Mouse (Mus musculus) CH12.LX (cell line): ENCODE data around the gene Spata1. TPM values are rescaled to one million over a fixed set of nuclear protein-coding genes. Genes with fewer than 3 reads are reported as not detected.

Experiments
- DNase-seq: peaks from one replicate; pipeline ENCODE4 v3.0.0-alpha.2; 2013; ENCODE audit errors: extremely low read depth
- H3K27ac ChIP-seq: 2 replicates; pipeline ENCODE4 v1.5.1; 2012; ENCODE audit warnings: low read depth, mild to moderate bottlenecking, control low read depth, moderate library complexity; ENCODE audit not compliant: insufficient read depth
- H3K27me3 ChIP-seq: replicated peaks from 2 replicates; pipeline ENCODE3; 2012; ENCODE audit warnings: inconsistent platforms
- H3K36me3 ChIP-seq, 2 experiments: replicated peaks in 1 of 2; 2 replicates each; pipeline versions ENCODE3 to v1.6.1; 2012; ENCODE audit warnings: inconsistent platforms in 1 of 2, low read length in 1 of 2, mild to moderate bottlenecking in 1 of 2, mixed read lengths in 1 of 2, moderate library complexity in 1 of 2; ENCODE audit not compliant: control insufficient read depth in 1 of 2, insufficient read depth in 1 of 2
- H3K4me1 ChIP-seq, 2 experiments: 2 replicates each; pipeline ENCODE4 v1.6.1; 2012; ENCODE audit warnings: inconsistent platforms in 1 of 2, moderate library complexity in 1 of 2; ENCODE audit not compliant: insufficient read depth in 2 of 2, control insufficient read depth in 1 of 2
- H3K4me2 ChIP-seq: 2 replicates; pipeline ENCODE4 v1.6.1; 2012; ENCODE audit warnings: low read depth, mild to moderate bottlenecking, control low read depth; ENCODE audit not compliant: poor library complexity, insufficient read depth, severe bottlenecking
- H3K4me3 ChIP-seq, 3 experiments: fragments of 150-350 bp in 1 of 3; sonication (generic) in 1 of 3; replicated peaks in 1 of 3; 2 replicates each; pipeline versions ENCODE3 to v1.5.1; 2011 to 2012; ENCODE audit warnings: low read depth in 2 of 3, low read length in 2 of 3, mild to moderate bottlenecking in 2 of 3, moderate library complexity in 2 of 3, control low read depth in 1 of 3, improper control_type of control experiment in 1 of 3, inconsistent platforms in 1 of 3, mixed read lengths in 1 of 3; ENCODE audit not compliant: poor library complexity in 1 of 3
- H3K79me2 ChIP-seq: replicated peaks from 2 replicates; pipeline ENCODE4 v1.6.1; 2012; ENCODE audit warnings: mild to moderate bottlenecking, moderate library complexity; ENCODE audit not compliant: control insufficient read depth, poor library complexity, insufficient read depth, severe bottlenecking; ENCODE audit errors: extremely low read depth
- H3K9ac ChIP-seq: 2 replicates; pipeline ENCODE4 v1.6.1; 2012; ENCODE audit warnings: low read depth, mild to moderate bottlenecking, control low read depth, moderate library complexity; ENCODE audit not compliant: insufficient read depth
- H3K9me3 ChIP-seq: replicated peaks from 2 replicates; pipeline ENCODE3; 2012; ENCODE audit warnings: low read length, inconsistent platforms, mixed read lengths
- E2F4 ChIP-seq: IDR thresholded peaks from 2 replicates; pipeline ENCODE4 v1.6.1; 2011; ENCODE audit warnings: low read depth, low read length, improper control_type of control experiment; ENCODE audit not compliant: insufficient replicate concordance
- ELF1 ChIP-seq: IDR thresholded peaks from 2 replicates; pipeline ENCODE4 v1.6.1; 2014; ENCODE audit warnings: low read depth, mild to moderate bottlenecking, inconsistent platforms, low read length, improper control_type of control experiment
- EP300 ChIP-seq: IDR thresholded peaks from 2 replicates; pipeline ENCODE4 v1.6.1; 2011; ENCODE audit warnings: low read length, improper control_type of control experiment
- JUN ChIP-seq: IDR thresholded peaks from 2 replicates; pipeline ENCODE4 v1.6.1; 2011; ENCODE audit warnings: low read depth, mild to moderate bottlenecking, low read length, improper control_type of control experiment, moderate library complexity; ENCODE audit not compliant: insufficient read depth
- JUND ChIP-seq: conservative IDR thresholded peaks from 2 replicates; pipeline ENCODE4 v1.6.1; 2011; ENCODE audit warnings: low read depth, low read length, improper control_type of control experiment
- MAFK ChIP-seq: IDR thresholded peaks from 2 replicates; pipeline ENCODE4 v1.6.1; 2011; ENCODE audit warnings: low read length, improper control_type of control experiment; ENCODE audit not compliant: insufficient replicate concordance
- MAX ChIP-seq: IDR thresholded peaks from 2 replicates; pipeline ENCODE4 v1.6.1; 2011; ENCODE audit warnings: low read length, improper control_type of control experiment
- MXI1 ChIP-seq: IDR thresholded peaks from 2 replicates; pipeline ENCODE4 v1.6.1; 2011; ENCODE audit warnings: mild to moderate bottlenecking, low read depth, low read length, improper control_type of control experiment
- MYC ChIP-seq: IDR thresholded peaks from 2 replicates; pipeline ENCODE4 v1.6.1; 2011; ENCODE audit warnings: low read depth, mild to moderate bottlenecking, improper control_type of control experiment, low read length
- NELFE ChIP-seq: IDR thresholded peaks from 2 replicates; pipeline ENCODE4 v1.6.1; 2011; ENCODE audit warnings: low read depth, low read length, improper control_type of control experiment
- NRF1 ChIP-seq: IDR thresholded peaks from 2 replicates; pipeline ENCODE4 v1.6.1; 2014; ENCODE audit warnings: low read depth, mild to moderate bottlenecking, inconsistent platforms, low read length, improper control_type of control experiment, moderate library complexity
- POLR2AphosphoS2 ChIP-seq: IDR thresholded peaks from 2 replicates; pipeline ENCODE4 v1.6.1; 2011; ENCODE audit warnings: low read depth, low read length, improper control_type of control experiment
- TBP ChIP-seq: conservative IDR thresholded peaks from 2 replicates; pipeline ENCODE4 v1.6.1; 2011; ENCODE audit warnings: low read depth, low read length, improper control_type of control experiment
- USF1 ChIP-seq: IDR thresholded peaks from 2 replicates; pipeline ENCODE4 v1.6.1; 2014; ENCODE audit warnings: low read depth, mild to moderate bottlenecking, inconsistent platforms, low read length, improper control_type of control experiment
- USF2 ChIP-seq: conservative IDR thresholded peaks from 2 replicates; pipeline ENCODE4 v1.6.1; 2011; ENCODE audit warnings: low read depth, low read length, improper control_type of control experiment
- ZKSCAN1 ChIP-seq: IDR thresholded peaks from 2 replicates; pipeline ENCODE4 v1.6.1; 2012; ENCODE audit warnings: low read depth, inconsistent platforms, low read length, improper control_type of control experiment, borderline replicate concordance
- ZMIZ1 ChIP-seq: IDR thresholded peaks from 2 replicates; pipeline ENCODE4 v1.6.1; 2012; ENCODE audit warnings: low read depth, mild to moderate bottlenecking, inconsistent platforms, low read length, improper control_type of control experiment
- dilution Hi-C: fragments of 300-500 bp; cut with MboI; formaldehyde crosslinking; loops from 2 replicates; pipeline ENCODE4 v1.14.3; 2020; ENCODE audit warnings: low sequenced_read_pairs; ENCODE audit not compliant: extremely low pct_unique_long_range_greater_than_20kb, extremely low pct_ligation_motif_present
- in situ Hi-C: fragments of 300-500 bp; cut with MboI; formaldehyde crosslinking; loops from 3 replicates; pipeline ENCODE4 v1.14.3; 2019; ENCODE audit warnings: low sequenced_read_pairs, low pct_ligation_motif_present, low pct_unique_long_range_greater_than_20kb, mixed read lengths
- polyA plus RNA-seq: library from polyadenylated mRNA; unstranded; fragments of >175 nt; gene quantifications from 2 replicates; pipeline ENCODE4 v1.2.1, GENCODE M21; 2012; ENCODE audit warnings: low read depth; ENCODE audit not compliant: insufficient read length
- total RNA-seq, 2 experiments: library from RNA; depleted of rRNA; stranded (reverse); fragments of 300-350 nt in 1 of 2; fragments of >200 nt in 1 of 2; gene quantifications; 2 replicates each; pipeline ENCODE4 v1.2.3; 2012 to 2014

The Spata1 gene
- total and polyA plus RNA-seq, 3 experiments = 1.4 to 2.9 (median 2.0) TPM

GRCm38 (mm10) chr3:146419534-146419933 lies 80.0 kb downstream of the Spata1 start:
- H3K4me1 ChIP-seq = peaks cover 0 to 10% of the 10 kb centered on the region in 2 experiments; a peak in 2 of 4 replicates
- no peak for TF ChIP-seq E2F4
- no peak for TF ChIP-seq NELFE
- no peak for TF ChIP-seq MAFK
- no peak for TF ChIP-seq USF1
- no peak for TF ChIP-seq JUN
- no peak for TF ChIP-seq NRF1
- TF ChIP-seq ZKSCAN1 = no peak
- no peak overlapping the region for H3K4me2 ChIP-seq
- H3K27ac ChIP-seq = no peak overlapping the region
- H3K27me3 ChIP-seq = no peaks in the 10 kb centered on the region
- H3K9me3 ChIP-seq = no peaks in the 10 kb centered on the region
- H3K79me2 ChIP-seq = no peaks in the 10 kb centered on the region
- dilution Hi-C loops = no loop called here
- in situ Hi-C loops = no loop called here
- no peak for DNase-seq
- H3K36me3 ChIP-seq = peaks cover 26 to 87% of the 10 kb centered on the region in 2 experiments
- no peak overlapping the region for H3K4me3 ChIP-seq
- H3K9ac ChIP-seq = no peak overlapping the region

- H3K4me2 ChIP-seq = no peak overlapping the region
- in situ Hi-C loops (no loop called here), dilution Hi-C loops (no loop called here)
- TF ChIP-seq MAX (no peak), TBP (no peak), JUND (no peak), POLR2AphosphoS2 (no peak), EP300 (no peak), JUN (no peak), E2F4 (no peak), ZMIZ1 (no peak), USF2 (no peak), MYC (no peak), ELF1 (no peak), MXI1 (no peak)
- H3K36me3 ChIP-seq = peaks cover 26 to 86% of the 10 kb centered on the region in 2 experiments
- H3K27ac ChIP-seq = no peak overlapping the region
- no peak for DNase-seq
- H3K9ac ChIP-seq = no peak overlapping the region
- H3K4me3 ChIP-seq = no peak overlapping the region
- no peaks in the 10 kb centered on the region for H3K79me2 ChIP-seq
- peaks cover 5 to 16% of the 10 kb centered on the region in 2 experiments; a peak in 3 of 4 replicates for H3K4me1 ChIP-seq
- no peaks in the 10 kb centered on the region for H3K27me3 ChIP-seq
- no peaks in the 10 kb centered on the region for H3K9me3 ChIP-seq
Observed at GRCm38 (mm10) chr3:146418901-146419300, 80.7 kb downstream of the Spata1 start.
